Mouse (Mus musculus) gastrocnemius, postnatal 4 days (tissue): ENCODE results near the gene Vmn2r26. TPM values are rescaled to one million over a fixed set of nuclear protein-coding genes. Genes with fewer than 3 reads are reported as not detected.
"Not testable (repeated sequence)": the region's sequence is repeated elsewhere in the genome, so short reads cannot be mapped to it uniquely, and the experiment has no call there.

Source experiments
- DNase-seq, 2 experiments: peaks; one replicate each; pipeline ENCODE4 v3.0.0; 2021 to 2022; ENCODE audit warnings: low spot score in 2 of 2, mixed read lengths in 2 of 2
- long read RNA-seq, 2 experiments: library from polyadenylated mRNA; stranded (forward); transcript quantifications; one replicate each; pipeline ENCODE4 v2.0.0; 2021
- total RNA-seq, 2 experiments: library from RNA; stranded (reverse); gene quantifications; 2 replicates each; pipeline ENCODE4 v1.2.3; 2021

Vmn2r26 gene
- total RNA-seq, result under 1 TPM in 1 of 2 experiments, not detected in 1; 0.03 TPM
- long read RNA-seq, experiment 1, result 0 reads
- long read RNA-seq, experiment 2, result 0 reads

DNA sequence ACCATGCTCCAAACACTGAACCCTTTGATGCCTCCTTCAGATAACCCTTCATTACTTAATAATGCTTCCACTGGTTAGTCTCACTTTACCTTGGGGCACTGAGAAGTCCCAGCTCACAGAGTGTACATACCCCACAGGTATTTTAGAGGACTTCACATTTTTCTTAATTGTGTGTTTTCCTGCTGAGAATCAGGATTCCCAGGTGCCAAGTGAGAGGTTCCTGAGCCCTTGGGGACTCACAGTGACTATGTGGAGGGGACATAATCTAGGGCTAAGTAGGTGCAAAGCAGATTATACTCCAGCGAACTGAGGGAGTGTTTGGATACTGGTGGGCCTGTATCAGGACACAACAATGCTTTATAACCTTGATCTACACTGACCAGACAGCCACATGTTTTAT lies at the start of gene Vmn2r26:
Gene Vmn2r26, plus strand, starts transcription at position 301 of the 400 bp plus-strand sequence.
- not testable (repeated sequence) for DNase-seq

DNA sequence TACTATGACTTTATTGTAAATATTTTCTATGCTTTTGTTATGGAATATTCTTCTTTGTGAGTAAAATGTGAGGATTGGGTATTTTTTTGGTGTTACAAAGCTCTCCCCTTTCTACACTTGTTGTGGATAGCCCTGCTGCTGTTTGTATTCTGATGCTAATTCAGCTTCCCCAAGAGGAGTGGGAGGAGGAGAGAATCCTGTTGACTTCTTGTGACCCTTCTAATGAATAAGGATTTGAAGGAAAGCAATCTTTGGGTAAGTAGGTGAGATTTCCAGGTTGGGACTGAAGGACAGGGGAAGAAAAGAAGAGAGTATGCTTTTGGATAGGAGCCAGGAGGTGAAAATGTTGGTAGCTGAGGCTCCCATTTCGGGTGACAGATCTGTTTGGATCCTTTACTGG lies 3.5 kb upstream of the Vmn2r26 start:
- DNase-seq, result no peak

- DNase-seq, result no peak
Observed at GRCm38 (mm10) chr6:124048388-124048787, 24.0 kb downstream of the Vmn2r26 start.

GRCm38 (mm10) chr6:124053611-124054010 lies 29.2 kb downstream of the Vmn2r26 start:
- not testable (repeated sequence) for DNase-seq

DNA sequence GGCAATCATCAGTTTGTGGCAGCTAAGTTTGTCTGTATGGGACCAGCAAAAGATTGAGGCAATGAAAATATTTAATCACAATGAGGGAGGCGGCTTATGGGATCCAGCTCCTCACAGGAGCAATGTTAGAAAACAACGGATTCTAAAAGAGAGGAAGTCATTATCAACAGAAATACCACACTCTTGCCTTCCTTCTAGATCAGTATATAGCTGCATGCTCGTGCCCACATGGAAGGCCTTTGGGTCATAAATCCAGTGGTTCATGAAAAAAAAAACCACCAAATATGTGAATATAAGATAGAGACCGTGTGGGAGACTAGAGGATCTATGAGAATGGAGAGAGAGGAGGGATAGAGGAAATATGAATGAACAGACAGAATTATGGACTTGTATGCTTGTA lies 78.0 kb downstream of the Vmn2r26 start:
- DNase-seq, result no peak

Other genes starting within 250 kb of the Vmn2r26 start
- not detected for gene Vmn2r24, start 245.7 kb upstream of the Vmn2r26 start, total RNA-seq
- not detected for gene Vmn2r25, start 171.1 kb upstream of the Vmn2r26 start, total RNA-seq
- gene Vmn2r27, start 207.3 kb downstream of the Vmn2r26 start, total RNA-seq, result not detected